Mouse (Mus musculus) gastrocnemius, postnatal 14 days (tissue): ENCODE measurements around the gene Crybb1. TPM values are rescaled to one million over a fixed set of nuclear protein-coding genes. Genes with fewer than 3 reads are reported as not detected.

ENCODE experiments used
- DNase-seq: peaks from one replicate; pipeline ENCODE4 v3.0.0; 2021; ENCODE audit warnings: mixed read lengths
- intact Hi-C: fragments of 180-260 bp; cut with DNase I; formaldehyde crosslinking; loops from one replicate; pipeline ENCODE4 v1.15.1; 2025; ENCODE audit warnings: low total_unique reads
- total RNA-seq, 2 experiments: library from RNA; stranded (reverse); gene quantifications; 2 replicates each; pipeline ENCODE4 v1.2.3; 2021

The Crybb1 gene
- total RNA-seq, 2 experiments from 2014 or later = 1.9 to 2.0 TPM

- intact Hi-C loops = no loop called here
- no peak for DNase-seq
Measured at GRCm38 (mm10) chr5:112235806-112236205, 19.8 kb upstream of the Crybb1 start.

DNA sequence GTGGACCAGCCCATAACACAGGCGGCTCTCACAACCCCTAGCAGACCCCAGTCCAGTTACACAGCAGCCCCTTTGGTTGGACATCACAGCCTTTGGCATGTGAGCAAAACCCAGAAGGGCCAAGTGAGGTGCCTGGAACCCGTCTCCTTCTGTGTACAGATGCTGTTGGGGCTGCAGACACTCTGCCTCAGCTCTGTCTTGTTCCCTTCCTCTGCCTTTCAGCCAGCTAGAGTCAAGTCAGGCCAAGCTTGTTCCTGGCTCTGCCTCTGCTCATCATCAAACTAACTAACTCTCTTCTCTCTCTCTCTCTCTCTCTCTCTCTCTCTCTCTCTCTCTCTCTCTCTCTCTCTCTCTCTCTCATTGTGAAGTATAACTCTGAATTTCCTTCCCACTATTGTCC lies 19.0 kb upstream of the Crybb1 start:
- DNase-seq = no peak
- intact Hi-C loops = no loop called here

DNA sequence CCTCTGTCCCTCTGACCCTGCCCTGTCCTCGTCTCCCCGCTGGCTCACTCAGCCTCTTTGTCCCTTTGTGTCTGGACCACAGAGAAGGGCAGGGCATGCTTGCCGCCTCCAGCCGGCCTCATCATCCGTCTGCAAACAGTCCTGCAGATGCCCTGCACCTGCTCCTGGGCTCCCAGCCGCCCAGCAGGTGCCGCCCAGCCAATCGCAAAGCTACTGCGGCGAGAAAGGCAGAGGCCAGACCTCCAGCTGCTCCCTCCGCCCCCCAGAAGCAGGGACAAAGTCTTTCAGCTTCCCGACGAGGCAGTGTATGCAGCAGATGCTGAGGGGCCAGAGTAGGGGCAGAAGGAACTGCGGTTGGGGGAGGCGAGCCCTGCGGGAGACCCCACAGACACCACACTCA lies 18.2 kb upstream of the Crybb1 start:
- no peak for DNase-seq
- intact Hi-C loops = no loop called here

- intact Hi-C loops = no loop called here
Measured at GRCm38 (mm10) chr5:112237866-112238570, 17.6 kb upstream of the Crybb1 start.

DNA sequence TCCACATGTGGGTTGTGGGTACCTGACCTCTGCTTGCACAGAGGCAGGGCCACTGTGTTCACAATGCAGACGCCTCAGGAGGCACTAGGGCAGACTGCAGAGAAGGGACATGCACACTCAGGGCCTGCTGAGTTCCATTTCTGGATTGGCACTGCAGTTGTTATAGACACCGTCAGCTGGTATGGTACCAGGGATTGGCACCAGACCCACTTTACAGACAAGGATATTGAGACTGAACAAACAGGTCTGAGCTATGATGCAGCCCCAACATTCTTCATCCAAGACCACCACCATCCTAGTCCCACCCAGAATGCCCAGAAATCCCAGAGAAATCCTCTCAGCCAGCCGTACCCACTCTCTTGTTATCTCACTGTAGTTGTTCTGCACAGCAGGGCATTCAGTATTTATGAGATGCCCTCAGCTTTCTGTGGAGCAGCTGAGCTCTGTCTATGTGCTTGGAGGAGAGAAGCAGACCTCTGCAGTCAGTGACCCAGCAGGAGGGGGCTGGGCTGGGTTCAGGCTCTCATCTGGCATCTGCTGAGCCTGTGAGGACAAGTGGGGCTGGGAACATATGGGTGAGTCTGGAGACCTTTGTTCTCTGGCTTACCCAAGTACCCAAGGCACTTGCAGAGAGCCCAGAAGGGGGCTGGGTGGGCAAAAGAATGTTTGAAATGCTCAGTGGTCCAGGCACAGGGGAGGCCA lies 16.7 kb upstream of the Crybb1 start:
- no peak for DNase-seq
- intact Hi-C loops = no loop called here

More at GRCm38 (mm10) chr5:112237866-112238570, 17.6 kb upstream of the Crybb1 start:
- DNase-seq = no peak

DNA sequence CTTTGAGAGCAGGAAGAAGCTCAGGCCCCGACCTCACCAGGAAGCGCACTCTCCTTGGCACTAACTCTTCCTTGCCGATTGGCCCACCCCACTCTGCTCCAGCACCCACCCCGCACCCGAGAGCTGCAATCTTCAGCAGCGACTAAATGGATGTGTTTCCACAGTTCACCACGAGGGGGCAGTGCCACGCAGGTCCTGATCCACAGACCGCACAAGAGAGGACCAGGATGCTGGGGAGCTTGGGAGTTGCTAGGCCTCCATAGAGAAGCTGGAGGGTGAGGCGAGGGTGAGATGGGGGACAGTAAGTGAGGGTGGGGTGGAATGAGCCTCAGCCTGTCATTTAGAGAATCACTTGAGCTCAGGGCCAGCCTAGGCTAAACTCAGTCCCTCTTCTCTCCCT lies 14.9 kb upstream of the Crybb1 start:
- DNase-seq = peak; percentile 85
- intact Hi-C loops = loop anchor here (2.0 to 5.0 kb wide), 2 partner anchors 94 to 187 kb away; no protein-coding TSS in a partner anchor

GRCm38 (mm10) chr5:112241849-112242248 lies 13.8 kb upstream of the Crybb1 start:
- intact Hi-C loops = loop anchor here (2.0 to 5.0 kb wide), 2 partner anchors 93 to 185 kb away; no protein-coding TSS in a partner anchor
- no peak for DNase-seq

GRCm38 (mm10) chr5:112242361-112242778 lies 13.2 kb upstream of the Crybb1 start:
- no peak for DNase-seq
- intact Hi-C loops = loop anchor here (5.0 kb wide), 1 partner anchor 185 kb away; no protein-coding TSS in a partner anchor

DNA sequence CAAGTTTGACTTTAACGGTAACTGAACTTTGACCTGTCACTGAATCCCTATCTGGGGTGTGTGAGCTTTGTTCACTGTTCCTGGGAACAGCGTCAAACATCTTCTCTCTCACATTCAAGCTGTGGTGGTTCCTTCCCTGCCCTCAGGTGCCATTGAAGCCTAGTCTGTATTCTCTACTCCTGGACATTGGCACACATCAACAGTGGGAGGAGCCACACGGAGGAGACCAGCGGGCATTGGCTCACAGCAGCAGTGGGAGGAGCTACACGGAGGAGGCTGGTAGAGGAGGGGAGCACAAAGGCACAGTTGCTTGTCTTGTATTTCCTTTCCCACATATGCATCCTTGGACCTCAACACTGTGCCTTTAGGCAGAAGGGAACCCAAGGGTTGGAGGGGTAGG lies 12.6 kb upstream of the Crybb1 start:
- intact Hi-C loops = loop anchor here (5.0 kb wide), 1 partner anchor 184 kb away; no protein-coding TSS in a partner anchor
- no peak for DNase-seq

DNA sequence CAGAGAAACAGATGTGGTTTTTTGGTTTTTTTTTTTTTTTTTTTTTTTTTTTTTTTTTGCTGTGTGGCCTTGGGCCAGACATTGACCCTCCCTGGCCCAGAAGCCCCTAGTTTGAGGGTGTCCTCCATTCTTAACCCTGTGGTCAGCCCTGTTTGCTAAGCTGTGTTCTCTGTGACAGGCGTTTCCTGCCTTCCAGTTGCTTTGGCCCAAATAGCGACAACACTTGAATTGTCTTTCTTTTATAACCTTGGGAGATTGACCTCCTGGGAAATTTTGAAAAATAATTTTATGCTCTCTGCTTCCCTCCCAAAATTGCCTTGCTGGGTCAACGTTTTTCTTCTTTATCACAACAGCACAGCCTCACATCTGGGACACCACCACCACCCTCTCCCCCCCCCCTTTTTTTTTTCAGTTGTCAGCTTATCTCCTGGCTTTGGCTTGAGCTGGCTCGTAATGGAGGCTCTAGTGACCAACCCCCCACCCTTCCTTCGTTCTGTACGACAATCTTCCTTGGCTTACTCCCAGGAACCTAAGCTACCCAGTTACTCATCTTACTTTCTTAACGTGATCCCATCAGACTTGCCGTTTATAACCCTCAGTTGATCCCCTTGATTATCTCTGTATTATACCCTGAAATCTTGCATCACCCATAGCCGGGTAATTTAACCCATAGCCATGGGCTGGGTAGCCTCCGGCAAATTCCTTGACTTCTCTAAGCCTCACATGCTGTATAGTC lies 11.9 kb upstream of the Crybb1 start:
- intact Hi-C loops = loop anchor here (5.0 kb wide), 1 partner anchor 184 kb away; no protein-coding TSS in a partner anchor
- no peak for DNase-seq

- intact Hi-C loops = loop anchor here (5.0 kb wide), 1 partner anchor 183 kb away; no protein-coding TSS in a partner anchor
Measured at GRCm38 (mm10) chr5:112244275-112244562, 11.4 kb upstream of the Crybb1 start.

GRCm38 (mm10) chr5:112244890-112245615 lies 10.6 kb upstream of the Crybb1 start:
- DNase-seq = no peak
- intact Hi-C loops = loop anchor here (5.0 kb wide), 1 partner anchor 182 kb away; no protein-coding TSS in a partner anchor

More at GRCm38 (mm10) chr5:112244275-112244562, 11.4 kb upstream of the Crybb1 start:
- no peak for DNase-seq

DNA sequence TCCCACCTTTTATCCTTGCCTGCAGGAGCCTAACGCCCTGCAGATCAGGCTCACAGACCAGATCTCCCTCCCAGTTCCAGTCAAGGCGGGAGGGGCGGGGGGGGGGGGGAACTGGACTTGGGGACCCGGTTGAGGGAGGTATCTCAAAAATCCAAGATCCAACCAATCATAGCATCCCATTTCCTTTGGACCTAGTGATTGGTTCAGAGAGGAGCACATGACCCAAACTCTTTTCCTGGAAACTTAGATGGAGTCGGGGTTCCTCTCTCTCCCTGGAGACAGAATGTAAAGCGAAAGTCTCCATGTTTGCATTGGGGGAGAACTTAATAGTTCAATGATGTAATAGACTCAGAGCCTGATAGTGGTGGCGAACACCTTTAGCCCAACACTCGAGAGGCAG lies 8.2 kb upstream of the Crybb1 start:
- intact Hi-C loops = no loop called here
- DNase-seq = no peak

DNA sequence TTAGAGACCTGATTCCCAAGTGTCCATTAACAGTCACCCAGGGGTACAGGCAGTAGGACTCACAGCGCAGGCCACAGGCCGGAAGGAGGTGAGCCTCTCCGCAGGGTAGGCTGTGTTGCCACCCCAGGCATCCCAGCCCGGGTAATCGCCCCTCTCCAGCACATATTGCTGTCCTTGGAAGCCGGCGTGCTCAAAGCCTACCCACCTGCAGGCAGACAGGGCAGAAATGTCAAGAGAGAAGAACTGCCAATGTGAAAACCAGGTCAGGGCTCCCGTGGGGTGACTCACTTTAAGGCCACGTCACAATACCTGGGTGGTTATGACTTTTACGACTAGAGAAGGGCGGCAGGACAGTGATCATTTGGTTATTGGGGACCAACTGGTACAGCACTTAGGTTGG lies 6.5 kb upstream of the Crybb1 start:
- DNase-seq = no peak
- intact Hi-C loops = no loop called here

DNA sequence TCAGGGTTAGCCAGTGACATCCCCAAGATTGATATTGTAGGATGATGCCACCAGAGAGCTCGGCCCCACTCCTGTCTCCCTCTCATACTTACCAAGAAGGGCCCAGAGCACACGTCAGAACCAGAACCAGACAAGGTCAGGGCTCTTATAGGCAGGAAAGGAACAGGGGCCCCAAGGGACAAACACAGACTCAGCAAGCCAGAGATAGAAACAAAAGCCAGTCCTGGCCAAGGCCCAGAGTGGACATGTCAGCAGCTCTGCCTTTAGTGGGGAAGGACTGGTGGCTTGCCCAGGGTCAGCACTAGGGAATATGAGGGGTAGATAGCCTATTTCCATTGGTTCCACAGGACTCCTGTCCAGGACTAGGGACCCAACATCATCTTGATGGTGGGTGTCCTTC lies 3.2 kb upstream of the Crybb1 start, which contains the start of gene Cryba4:
Gene Cryba4, minus strand, starts transcription at position 119 of the 400 bp plus-strand sequence.
- no peak for DNase-seq
- intact Hi-C loops = no loop called here

GRCm38 (mm10) chr5:112253169-112253568 lies 2.4 kb upstream of the Crybb1 start:
- DNase-seq = no peak
- intact Hi-C loops = no loop called here

- DNase-seq = peak; percentile 64
- intact Hi-C loops = no loop called here
Measured at GRCm38 (mm10) chr5:112254282-112254806, 1.3 kb upstream of the Crybb1 start.

DNA sequence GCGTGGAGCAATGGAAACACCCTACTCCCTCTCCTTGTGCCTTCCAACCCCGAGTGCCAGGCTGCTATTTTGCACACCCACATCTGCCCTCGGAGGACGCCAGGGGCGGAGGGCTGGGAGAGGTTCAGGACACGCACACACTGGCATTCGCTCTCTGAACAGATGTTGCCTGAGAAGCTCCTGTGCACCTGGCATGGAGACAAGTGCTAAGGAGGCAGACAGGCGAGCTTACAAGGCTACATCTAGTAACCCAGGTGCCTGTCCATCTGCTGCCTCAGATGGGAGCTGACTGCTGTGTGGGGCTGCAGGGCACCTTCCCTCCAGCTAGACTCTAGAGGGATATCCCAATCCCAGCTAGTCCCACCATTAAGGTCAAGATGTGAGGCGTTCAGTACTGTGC lies 842 bp downstream of the Crybb1 start:
- intact Hi-C loops = no loop called here
- no peak for DNase-seq

DNA sequence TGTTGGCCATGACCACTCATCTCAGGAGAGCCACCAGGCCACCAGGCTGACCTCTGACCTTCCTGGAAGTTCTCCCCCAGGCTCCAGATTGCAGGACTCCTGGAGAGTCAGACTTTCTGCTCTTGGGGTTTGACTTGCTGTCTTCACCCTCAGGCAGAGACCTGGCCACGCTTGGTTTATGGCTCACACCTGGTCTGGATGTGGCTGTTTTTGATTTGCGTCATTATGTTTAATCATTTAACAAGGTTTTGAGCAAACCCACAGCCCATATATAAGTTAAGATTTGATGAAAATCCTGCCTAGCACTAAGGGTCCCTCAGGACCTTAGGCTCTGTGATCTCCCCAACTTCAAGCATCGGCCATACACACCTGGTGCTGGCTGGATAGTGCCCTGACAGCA lies 2.3 kb downstream of the Crybb1 start:
- intact Hi-C loops = no loop called here
- no peak for DNase-seq
